Mouse (Mus musculus): ENCODE measurements at regions not wholly inside any gene's neighbourhood (a gene's known extent, or its start where the extent isn't known, plus 50 kb on each side); places are given as distances from the start of the nearest gene placed in this dataset.

- no peak for DNase-seq
Observed at GRCm38 (mm10) chr10:44939403-44939802, 127.6 kb upstream of the Prep start.

GRCm38 (mm10) chr10:44936976-44937500 is 130.0 kb upstream of the Prep start:
- DNase-seq, result no peak

- no peak for DNase-seq
Observed at GRCm38 (mm10) chr10:44930796-44931195, 136.2 kb upstream of the Prep start.

GRCm38 (mm10) chr10:44913751-44914388 is 153.1 kb upstream of the Prep start:
- DNase-seq, result no peak

GRCm38 (mm10) chr10:44904520-44904919 is 162.5 kb upstream of the Prep start:
- no peak for DNase-seq

- no peak for DNase-seq
Observed at GRCm38 (mm10) chr10:44901203-44901602, 165.8 kb upstream of the Prep start.

GRCm38 (mm10) chr10:44892124-44892523 is 174.9 kb upstream of the Prep start:
- no peak for DNase-seq

- no peak for DNase-seq
Observed at GRCm38 (mm10) chr10:44887081-44887683, 179.8 kb upstream of the Prep start.

GRCm38 (mm10) chr10:44881967-44882366 is 185.0 kb upstream of the Prep start:
- no peak for DNase-seq

GRCm38 (mm10) chr10:44877076-44877663 is 189.8 kb upstream of the Prep start:
- no peak for DNase-seq

DNA sequence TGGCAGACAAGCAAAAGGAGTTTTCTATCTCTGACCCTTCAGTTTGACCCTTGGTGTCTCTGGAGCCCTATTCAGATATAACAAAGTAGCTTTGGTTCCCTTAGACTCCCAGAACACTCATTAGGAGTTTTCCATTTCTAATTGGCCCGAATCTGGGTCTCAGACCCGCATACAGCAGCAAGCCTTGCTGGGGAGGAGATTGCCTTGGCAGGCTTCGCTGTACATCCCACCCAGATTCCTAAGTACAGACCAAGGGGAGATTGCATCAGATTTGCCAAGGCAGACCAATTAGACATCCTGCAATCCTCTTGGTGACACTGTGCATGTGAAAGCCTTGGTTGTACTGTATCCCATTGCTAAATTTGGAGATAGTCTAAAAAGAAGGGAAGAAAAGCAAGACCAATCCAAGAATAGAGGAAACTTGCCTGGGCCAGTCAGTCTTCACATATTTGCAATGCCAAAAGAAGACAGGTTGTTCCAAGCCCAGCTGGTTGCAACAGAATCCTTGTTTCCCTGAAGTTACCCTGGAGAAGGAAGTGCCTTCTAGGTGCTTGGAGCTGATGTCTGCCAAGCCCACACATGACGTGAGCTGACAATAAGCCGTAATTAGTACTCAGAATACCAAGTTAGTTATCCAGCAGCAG is 193.2 kb upstream of the Prep start:
- no peak for DNase-seq

DNA sequence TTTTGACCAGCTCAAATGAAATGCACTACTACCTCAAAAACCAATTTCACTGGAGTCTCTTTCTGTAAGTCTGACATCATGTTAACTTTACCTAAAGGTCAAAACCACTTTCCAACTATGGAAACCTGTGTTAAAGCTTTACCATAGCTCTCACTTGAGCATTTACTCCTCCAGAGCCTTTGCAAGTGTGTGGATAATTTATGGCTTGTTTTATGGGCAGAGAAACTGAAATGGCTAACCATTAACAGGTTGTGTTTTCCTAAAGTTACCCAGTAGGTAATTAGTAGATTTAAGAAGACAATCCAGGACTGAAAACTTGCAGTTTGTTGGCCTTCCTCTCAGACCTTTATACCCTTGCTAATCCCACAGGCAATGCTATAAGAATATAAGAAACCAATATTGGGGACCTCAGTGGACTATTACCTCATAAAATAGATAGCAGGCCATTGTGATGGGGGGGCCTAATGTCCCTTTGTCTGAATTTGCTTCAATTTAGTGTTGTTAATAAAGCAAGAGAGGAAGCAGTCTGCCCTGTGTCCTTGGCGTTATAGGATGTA is 202.7 kb upstream of the Prep start:
- DNase-seq, result no peak

- DNase-seq, result peak in 1 of 2 experiments; percentile 15
Observed at GRCm38 (mm10) chr10:44862360-44862674, 204.7 kb upstream of the Prep start.

GRCm38 (mm10) chr10:44861671-44862359 is 205.2 kb upstream of the Prep start:
- peak; percentile 74 to 87 for DNase-seq

DNA sequence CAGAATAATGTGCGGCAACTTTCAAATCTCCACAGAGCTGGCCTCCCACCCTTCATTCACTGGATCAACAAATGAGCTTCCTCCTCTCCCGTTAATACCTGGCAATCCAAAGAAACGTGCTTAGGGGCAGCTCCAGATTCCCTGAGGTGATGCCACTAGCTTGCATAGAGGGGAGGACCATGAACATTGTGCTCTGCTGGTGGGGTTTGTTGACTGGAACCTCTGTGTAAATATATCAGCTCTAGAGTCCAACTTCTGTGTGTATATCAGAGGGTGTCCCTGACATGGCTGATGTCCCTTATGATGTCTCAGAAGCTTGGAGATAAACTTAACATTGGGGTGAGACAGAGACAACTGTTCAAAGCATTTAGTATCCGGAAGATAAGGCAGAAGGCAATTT is 209.6 kb upstream of the Prep start:
- DNase-seq, result no peak

DNA sequence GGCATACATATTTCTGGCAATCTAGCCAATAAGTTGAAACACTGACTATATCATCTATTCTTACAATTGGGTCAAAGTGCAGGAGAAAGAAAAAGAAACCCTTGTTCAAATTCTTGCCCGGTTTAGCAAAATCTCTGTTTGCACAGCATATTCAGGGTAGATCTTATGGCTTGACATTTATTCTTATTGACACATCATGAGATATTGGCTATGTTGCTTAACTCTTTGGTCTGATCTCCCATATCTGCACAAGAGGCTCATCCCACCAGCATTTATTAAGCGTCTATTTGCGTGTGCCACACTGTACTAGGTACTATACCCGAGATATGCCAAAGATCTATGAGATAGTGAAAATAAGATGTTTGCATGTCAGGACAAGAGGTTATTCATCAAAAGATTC is 212.9 kb upstream of the Prep start:
- DNase-seq, result no peak

DNA sequence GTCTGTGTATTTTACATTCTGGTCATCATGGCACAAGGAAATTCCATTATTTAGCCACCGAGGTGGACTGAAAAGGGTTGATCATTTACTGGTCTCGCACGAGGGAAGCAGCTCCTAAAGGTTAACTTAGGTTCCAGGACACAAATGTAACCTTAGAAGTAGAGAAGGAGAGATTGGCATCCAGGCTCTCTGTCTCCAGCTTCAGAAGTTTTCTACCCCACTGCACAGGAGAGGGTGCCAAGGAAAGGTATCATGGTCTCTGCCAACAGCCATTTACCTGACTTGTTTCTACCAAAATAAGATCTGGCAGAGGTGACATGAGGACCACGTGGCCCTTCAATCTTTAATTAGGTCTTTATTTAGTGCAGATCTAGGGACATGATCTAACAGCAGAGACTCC is 218.0 kb upstream of the Prep start:
- DNase-seq, result peak; percentile 55 to 73

GRCm38 (mm10) chr10:44846765-44847164 is 220.2 kb upstream of the Prep start:
- DNase-seq, result no peak

GRCm38 (mm10) chr10:44846149-44846548 is 220.9 kb upstream of the Prep start:
- no peak for DNase-seq

GRCm38 (mm10) chr10:44840449-44840848 is 226.6 kb upstream of the Prep start:
- DNase-seq, result no peak

- DNase-seq, result no peak
Observed at GRCm38 (mm10) chr10:44832455-44832854, 234.5 kb upstream of the Prep start.

DNA sequence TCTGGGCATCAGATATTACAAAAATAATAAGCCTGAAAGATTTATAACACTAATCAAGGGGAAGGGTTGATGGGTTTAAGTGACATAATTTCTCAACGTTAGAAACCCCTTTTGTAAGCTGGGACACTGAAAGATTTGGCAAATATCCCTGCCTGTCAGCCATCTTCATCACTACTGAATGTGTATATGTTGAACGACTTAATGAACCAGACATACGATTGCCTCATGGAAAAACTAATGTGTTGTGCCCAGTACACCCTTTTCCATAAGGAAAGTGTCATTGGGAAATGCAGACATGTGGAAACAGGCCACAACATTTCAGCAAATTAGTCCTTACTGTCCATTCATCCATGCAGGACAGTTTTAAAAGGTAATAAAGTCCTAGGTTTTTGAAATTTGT is 240.7 kb upstream of the Prep start:
- DNase-seq, result no peak

DNA sequence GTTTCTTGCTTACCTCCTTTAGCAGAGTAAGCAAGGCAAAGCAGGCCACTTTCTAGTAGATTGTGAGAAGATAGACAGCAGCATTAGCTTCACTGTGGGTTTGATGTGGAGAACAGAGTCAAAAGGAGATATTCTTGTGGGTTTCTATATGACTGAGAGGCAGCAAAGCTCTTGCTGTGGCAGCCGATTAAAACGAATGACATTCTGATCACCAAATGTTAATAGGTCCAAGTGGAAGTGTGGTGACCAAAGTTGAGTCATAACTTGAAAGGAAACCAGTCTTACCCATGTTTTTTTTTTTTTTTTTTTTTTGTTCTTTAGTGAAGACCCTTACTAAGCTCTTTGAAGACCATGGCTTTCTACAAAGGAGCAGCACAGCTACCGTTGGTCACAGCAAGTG is 245.3 kb upstream of the Prep start:
- DNase-seq, result no peak
